Mouse (Mus musculus) retina, embryonic 14.5 days (tissue): ENCODE measurements around the gene Cnih3.

Experiments used
- DNase-seq: peaks from one replicate; pipeline ENCODE4 v3.0.0-alpha.2; 2015; ENCODE audit warnings: low spot score

Gene Cnih3

DNA sequence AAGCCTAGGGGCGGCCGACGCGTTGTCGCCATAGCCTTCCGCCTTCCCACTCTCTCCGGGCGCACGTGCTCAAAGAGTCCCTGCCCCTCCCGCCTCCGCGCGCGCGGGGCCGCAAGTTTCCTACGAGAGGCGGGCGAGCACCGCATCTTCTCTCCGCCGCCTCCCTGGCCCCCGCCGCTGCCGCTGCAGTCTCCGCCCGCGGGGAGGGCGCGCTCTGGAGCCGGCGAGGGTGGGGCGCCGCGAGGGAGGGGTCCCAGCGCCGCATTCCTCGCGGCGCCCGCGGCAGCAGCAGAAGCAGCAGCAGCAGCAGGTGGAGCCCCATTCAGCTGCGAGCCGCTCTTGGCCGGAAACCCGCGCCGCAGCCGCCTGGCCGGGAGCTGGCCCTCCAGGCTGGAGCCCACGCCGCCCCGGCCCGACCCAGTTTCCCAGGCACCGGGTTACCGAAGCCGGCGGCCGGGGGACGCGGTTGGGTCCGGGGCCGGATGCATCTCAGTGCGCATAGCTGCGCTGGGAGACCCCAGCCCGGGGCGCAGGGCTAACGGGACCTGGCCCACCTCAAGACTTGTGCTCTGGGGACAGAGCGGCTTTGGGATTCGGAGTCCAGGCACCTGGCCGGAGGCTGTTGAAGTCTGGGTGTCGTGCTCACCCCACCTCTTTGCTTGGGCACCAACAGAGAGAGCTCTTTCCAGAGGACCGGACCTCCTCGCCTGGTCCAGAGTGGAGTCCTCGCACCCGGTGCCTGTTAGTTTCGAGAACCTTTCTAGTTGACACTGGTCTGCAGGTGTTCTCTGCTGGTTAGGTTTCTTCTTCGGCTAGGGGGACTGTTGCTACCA, at the start of gene Cnih3:
TSS of gene Cnih3 (plus strand) at position 262 of the 833 bp plus-strand sequence.
- DNase-seq, result peak; percentile 73

DNA sequence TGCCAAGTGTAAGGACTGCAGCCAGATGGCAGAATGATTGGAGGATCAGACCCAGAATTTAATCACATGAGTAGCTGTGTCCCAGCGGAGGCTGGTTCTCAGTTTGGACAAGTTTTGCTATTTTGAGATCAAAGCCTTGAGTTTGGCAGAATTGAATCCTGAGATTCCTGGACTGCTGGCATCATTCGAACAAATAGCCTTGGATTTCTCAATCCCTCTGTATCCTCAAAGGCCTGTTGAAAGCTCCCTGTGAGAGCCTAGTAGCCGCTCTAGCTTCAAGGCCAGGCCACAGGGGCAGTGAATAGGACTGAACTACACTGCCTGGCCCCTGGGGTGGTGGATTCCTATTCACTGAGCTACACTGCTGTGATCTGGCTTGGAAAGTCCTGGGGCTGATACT, 44.4 kb upstream of the Cnih3 start:
- DNase-seq, result no peak

DNA sequence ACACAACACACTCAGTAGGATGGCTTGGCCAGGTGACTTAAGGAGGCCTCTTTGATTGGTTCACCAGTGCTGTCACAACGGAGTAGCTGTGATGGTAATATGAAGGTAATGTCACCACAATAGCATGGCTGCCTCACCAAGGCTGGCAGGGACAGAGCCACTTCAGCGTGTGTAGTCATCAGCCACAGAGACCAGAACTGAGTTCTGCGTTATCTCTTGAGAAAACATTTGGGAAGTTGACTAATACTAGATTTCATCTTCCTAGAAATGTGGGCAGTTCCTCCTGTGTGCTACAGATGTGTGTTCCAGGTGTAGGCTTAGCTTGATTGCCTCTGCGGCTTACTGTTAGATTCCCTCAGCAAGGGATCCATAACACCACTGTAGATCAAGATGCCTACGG, 41.7 kb upstream of the Cnih3 start:
- no peak for DNase-seq

DNA sequence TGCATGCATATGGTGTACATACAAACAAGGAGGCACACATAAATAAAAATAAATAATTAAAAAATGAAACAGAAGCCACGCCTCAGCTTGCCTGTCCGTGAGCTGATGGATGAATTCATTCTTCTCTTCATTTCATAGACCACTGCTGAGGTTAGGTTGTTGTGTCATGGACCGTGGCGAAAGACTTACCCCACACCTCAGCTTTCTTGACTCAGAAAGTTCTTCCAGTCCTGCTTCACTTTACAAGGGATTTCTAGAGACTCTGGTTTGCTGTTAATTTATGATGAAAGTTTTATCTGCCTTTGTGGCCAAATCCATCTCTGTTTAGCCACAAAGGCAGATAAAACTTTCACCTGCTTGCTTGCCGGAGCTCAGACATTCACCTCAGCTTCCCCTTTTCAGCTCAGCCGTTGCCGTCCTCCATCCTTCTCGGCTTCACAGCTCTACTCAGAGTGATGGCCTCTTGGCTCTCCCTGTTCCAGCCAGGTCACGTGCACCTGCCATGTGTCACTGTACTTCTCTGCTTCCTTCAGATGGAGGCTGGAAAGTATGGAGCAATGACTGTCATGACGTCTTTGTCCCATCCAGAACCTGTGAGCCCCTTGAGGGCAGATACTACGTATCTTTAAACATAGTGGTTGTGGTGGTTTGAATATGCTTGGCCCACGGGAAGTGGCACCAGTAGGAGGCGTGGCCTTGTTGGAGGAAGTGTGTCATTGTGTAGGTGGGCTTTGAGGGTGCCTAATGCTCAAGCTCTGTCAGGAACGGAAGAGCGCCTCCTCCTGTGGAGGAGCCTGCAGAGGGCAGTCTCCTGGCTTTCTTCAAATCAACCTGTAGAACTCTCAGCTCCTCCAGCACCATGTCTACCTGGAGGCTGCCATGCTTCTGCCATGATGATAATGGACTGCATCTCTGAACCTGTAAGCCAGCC, 40.0 kb upstream of the Cnih3 start:
- no peak for DNase-seq

DNA sequence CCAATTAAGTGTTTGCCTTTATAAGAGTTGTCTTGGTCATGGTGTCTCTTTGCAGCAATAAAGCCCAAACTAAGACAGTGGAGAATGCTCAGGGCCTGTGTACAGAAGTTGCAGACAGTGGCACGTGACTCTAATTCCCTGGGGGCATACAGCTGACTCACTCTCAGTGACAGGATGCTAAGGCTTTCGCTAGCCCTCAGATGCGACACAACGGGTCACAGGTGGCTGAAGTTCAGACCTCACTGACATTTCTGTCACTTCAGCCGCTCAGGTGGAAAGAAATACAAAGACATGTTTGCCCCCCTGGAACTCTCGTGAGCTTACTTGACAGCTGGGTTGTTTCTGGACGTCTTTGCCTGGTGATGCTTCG, 39.4 kb upstream of the Cnih3 start:
- peak; percentile 17 for DNase-seq

DNA sequence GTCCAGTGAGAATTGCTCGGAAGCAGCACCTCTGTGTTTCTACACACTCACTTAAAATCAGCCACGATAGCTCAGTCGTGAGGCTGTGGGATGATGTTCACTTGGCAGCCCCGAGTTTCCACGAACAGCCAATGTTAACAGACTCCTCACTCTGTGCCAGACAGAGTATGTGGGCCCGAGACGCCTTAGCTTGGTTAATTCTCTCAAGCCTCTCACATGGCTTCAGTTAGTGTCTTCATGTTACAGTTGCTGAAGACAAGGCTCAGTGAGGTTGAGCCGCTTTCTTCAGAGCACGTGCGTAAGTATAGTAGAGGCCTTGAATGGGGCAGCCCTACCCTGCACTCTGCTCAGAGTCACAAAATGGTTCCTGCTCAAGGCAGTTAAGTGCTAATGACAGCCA, 38.1 kb upstream of the Cnih3 start:
- DNase-seq, result no peak

DNA sequence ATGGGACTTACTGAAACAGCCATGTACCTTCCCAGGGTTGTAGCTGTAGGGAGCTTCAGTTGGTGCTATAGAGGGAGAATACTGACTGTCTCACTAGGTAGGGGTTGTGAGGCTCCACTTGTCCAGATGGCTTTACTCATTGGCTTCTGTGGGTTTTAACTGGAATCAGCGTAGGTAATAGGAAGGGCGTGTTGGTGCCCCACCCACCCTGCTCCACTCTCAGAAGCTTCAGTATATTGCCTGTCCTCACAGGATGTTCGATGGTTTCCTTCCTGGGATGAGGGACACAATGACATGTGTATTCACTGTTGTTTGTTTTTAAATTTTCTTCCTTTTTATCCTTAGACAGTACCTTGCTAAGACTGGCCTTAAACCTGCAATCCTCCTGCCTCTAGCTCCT, 37.1 kb upstream of the Cnih3 start:
- DNase-seq, result no peak

DNA sequence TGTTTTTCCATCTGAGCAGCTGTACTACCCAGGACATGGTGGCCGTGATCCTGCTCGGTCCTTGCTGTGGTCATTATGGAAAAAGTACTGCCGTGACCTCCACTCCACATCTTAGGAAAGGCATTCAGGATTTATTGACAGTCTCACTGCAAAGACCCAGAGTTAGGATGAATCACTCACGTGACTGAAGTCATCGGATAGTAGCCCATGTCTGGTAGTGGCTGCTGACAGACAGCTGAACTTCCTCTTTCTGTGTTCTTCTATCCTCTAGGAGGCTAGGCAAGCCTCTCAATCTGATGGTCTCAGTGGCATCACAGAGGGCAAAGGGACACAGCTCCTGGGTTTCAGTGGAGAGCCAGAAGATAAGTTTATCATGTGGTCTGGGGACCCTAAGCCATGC, 35.9 kb upstream of the Cnih3 start:
- no peak for DNase-seq

DNA sequence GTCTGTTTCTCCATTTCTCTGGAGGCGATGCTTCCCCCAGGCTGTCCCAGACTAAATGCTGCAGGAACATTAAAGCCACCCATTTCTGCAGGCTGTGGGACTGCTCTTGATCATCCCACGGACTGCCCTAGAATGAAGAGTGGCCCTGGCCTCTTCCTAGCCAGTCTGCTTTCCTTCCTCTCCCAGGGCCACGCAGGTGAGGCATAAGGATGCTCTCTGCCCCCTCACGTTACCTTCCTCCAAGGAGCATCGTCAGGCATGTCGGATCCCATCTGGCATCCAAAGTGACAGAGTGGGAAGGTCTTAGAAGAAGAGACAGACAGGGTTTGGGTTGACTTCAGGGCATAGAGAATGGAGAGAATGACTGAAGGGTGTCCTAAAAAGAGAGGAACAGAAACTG, 33.0 kb upstream of the Cnih3 start:
- DNase-seq, result no peak

DNA sequence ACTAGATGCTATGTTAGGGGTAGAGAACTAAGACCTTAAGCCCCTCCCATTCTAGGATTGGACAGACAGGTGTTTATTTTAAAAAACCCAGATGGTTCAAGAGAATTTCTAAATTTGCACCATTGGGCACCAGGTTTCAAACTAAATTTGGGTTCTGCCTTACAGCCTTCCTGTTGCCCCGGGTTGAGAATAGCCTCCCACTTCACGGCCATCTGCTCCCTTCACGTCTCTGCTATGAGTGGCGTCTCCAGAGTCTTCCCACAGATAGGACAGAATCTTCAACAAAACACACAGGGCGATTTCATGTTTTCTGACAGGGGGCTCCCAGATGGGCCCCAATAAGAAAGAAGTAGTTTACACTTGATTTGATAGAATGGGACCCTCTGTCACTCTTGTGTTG, 31.3 kb upstream of the Cnih3 start:
- DNase-seq, result no peak

DNA sequence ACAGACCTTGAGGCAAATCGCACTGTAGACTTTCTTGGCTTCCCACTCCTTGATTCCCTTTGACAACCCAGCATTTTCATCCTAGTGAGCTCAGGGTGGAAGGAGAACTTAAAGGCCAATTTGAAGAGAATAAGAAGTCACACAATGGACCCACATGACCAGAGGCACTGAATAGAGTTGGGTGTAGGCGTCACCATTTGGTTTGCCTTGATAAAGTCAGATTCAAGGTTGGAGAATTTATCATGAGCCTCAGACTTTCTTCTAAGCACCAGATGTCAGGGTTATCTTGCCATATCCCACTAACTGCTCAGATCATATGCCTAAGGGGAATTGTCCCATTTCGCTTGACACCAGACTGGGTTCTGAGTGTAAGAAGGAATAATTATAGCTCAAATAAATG, 29.3 kb upstream of the Cnih3 start:
- DNase-seq, result no peak

DNA sequence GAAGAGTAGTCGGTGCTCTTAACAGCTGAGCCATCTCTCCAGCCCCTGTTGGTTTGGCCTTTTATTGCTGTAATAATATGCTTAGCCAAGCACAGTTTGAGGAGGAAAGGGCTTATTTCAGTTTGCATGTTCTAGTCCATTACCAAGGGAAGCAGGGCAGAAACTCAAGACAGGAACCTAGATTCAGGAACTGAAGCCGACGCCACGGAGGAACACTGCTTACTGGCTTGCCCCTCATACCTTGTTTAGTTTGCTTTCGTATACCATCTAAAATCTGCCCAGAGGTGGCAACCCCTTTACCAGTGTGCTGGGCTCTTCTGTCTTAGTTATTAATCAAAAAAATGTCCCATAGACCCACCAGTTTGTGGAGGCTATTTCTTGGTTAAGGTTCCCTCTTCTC, 25.3 kb upstream of the Cnih3 start:
- DNase-seq, result no peak

DNA sequence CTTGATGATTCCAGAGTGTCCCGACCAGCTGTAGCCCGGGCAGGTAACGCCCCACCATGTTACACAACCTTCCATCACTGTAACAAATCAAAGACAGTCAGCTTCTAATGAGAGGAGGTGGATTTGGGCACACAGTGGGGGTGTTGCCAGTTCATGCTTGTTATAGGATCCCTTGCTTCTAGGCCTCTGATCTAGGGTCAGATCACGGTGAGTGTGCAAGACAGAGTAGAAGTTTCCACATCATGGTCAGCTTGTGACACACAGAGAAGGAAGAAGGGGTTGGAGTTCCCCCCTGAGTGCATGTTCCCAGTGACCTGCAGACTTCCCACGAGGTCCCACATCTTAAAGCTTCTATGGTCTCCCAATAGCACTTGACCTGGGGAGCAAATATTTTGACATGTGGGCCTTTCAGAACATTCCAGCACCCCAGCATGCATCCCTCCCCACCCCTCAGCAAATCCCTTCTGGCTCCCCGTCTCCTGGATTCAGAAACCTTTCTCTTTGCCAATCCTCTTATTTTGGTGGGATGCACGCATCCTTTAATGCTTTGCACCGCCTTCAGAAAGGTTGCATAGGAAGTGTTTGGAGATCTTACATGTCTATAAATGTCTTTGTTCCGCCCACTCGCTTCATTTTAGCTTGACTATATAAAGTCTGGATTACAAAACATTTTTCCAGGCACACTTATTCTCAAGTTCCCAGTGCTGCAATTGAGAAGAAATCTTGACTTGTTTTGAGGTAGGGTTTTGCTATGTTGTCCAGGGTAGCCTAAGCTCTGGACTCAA, 24.6 kb upstream of the Cnih3 start:
- DNase-seq, result no peak

DNA sequence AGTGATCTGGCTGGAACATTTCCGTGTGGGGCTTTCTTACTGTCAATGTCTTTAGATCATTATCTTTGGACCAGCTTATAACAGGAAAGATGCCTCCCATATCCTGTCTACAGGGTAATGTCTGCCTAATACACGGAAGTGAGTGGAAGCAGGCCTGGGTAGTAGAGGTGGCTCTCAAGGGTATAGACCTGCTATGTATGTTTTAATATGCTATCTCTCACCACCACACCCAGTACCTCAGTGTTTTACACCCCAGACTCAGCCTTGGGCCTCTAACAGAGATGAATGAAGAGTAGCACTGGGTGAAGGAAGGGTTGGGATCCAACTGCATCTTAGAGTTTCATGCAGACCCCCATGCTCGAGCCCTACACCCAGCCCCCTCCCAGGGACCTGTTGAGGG, 23.3 kb upstream of the Cnih3 start:
- no peak for DNase-seq

DNA sequence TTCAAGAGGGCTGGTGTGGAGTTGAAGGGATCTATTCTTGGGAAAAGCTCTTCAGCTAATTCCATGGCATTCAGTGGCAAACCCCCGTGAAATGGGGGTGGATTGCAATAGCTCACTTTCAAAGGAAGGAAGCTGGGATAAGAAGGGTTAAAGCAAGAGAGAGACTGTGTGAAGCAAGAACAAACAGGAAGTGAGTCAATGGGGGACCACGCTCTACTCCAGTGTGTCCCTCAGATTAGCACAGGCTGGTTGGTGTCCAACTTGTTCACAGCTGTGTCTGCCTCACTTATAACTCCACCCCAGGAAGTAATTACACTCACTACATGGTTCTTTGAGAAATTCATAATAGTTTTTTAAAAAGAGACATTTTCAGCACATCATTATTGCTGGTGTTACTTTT, 19.8 kb upstream of the Cnih3 start:
- no peak for DNase-seq

DNA sequence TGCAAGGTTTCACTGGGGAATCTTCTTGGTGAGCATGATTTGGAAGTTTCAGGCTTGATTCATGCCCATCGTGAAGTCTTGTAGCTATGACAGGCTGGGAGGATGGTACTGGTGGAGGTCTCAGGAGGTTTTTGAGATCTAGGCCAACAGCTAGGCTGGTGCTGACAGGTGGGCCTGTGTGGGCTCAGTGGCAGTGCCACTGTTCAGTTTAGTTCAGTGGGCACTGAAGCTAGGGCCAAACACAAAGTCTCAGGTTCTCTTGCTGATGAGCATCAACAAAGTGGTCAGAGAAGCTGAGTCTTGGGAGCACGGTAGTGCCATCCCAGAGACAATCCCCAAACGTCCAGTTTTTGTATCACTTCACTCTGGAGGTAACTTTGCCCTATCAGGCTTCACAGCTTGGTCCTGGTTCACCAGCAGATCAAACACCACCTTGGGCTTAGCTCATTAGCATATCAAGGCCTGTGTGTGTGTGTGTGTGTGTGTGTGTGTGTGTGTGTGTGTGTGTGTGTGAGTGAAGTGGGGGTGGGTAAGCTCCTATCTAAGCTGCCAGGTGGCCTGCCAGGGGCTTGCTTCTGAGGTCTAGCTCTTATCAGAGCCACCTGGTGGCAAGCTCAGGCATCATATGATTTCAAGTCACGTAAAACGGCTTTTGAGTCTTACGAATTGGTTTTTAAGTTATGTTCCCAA, 18.0 kb upstream of the Cnih3 start:
- DNase-seq, result no peak

DNA sequence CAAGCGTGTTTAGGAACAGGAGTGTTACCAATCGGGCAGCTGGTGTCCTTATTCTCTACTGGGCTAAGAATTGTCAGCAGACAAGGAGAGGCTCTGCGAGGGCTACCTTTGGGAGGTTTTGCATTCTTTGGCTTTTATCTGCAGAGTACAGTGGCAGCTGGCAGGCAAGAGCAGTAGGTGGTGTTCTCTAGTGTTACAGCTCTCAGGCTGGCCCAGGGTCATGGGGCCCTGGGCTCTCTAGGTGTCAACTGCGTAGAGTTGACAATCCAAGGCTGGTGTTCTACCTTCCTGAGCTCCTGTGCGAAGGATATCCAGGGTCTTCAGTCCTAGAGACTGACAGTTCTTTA, 17.4 kb upstream of the Cnih3 start:
- DNase-seq, result no peak

DNA sequence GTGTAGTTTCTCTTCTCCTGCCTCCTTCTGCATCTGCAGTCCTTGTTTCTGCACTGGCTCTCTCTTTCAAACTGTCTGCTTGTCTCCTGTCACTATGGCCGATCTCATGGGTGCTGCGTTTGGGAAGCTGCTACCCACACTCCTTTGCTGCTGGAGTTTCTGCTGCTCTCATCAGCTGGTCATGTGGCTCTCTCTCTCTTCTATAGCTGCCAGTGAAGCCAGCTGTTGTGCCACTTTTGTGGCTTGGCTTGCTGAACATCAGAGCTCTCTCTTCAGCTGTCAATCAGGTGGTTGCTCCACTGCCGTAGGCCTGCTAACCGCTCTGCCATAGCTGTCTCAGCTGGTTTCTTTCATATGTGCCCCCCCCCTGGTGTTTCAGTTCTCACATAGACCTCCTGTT, 17.0 kb upstream of the Cnih3 start:
- DNase-seq, result no peak

DNA sequence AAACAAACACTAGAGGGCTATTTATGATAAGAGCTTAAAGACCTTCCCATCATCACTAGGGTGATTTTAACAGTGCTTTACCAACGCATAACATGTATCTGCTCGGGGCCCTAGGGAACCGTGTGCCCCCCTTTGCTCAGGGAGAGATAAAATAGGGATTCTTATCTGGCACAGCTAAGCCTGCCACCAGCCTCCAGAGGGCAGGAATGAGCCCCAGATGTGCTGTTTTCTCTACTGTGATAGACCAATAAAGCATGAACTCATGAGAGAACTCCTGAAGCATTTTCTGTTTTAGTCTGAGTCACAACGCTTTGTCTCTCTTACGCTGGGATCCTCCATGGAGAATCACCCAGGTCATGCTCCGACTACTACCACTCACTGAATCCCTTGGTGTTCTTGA, 15.6 kb upstream of the Cnih3 start:
- DNase-seq, result no peak

DNA sequence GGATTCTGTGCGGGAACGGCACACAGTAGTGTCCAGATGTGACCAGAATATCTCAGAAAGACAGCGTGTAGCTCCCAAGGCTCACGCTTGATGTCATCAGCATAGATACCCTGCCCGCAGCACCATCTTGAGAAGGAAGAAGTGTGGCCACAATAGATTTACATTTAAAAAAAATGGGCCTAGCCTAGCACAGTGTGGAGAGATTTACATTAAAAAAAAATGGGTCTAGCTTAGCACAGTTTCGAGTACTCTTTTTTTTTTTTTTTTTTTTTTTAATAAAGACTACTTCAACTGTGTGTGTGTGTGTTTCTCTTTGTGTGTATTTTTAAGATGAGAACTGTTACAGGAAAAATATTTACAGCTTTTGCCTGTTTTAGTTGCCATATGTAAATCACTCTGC, 13.3 kb upstream of the Cnih3 start:
- DNase-seq, result no peak

DNA sequence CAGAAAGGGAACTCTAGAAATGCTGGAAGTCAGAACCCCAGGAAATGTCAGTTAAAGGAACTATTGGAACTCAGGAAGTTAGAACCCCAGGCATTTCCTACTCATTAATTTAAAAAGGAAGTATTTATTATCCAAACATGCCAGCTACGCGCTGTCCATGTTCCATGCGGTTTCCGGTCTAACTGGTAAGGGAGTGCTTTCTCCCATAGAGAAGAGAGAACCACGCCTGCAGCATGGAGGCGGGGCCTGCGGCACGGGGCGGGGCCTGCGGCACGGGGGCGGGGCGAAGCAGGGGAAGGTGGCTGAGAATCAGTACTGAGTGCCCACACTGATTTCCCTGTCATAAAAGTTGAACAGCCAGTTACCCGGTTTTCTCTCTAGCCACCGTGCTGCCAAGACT, 6.9 kb upstream of the Cnih3 start:
- no peak for DNase-seq

DNA sequence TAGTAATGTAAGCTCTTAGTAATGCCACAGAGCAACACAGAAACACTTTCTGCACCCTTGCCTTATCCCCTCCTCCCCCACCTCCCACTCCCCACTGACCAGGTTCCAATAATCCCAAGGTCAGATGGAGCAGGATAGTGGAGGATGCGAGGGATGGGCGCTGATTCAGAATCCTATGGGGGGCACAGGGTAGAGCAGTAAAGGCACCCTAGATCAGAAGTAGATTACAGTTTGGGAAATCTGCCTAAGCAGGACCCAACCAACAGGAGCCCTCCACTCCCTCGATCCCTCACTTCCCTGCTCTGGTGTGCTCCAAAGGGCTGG, 423 bp upstream of the Cnih3 start:
- no peak for DNase-seq
